Mouse (Mus musculus): ENCODE results near the gene Aknad1. TPM values are rescaled to one million over a fixed set of nuclear protein-coding genes. Genes with fewer than 3 reads are reported as not detected.

The Aknad1 gene
- polyA plus RNA-seq, 1 experiment = not detected

DNA sequence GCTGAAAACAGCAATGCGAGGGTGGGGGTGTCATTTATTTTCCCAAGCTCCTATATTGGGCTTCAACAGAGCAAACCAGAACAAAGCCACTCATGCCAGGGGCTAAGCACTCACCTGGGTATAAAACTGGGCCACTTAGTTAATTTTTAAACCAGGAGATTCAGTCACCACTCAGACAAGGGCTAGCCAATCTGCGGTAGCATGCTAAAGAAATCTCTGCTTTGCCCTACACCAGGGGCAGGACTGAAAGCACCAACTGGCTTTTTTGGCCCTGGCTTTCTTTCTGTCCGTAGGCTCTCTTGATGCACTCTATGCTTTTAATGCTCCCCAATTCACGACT is 49.0 kb downstream of the Aknad1 start:
- WGBS = 94% methylated on average over 4 of the region's 4 CpGs
- TF ChIP-seq CTCF (IDR thresholded peaks at IDR 0.05; ENCODE audit: insufficient read depth, low read depth, low read length) (no peak), POLR2A (IDR thresholded peaks at IDR 0.05; ENCODE audit: insufficient read depth, low read depth, low read length) (no peak)
- H3K4me3 ChIP-seq (ENCODE audit: insufficient read depth, low read depth, low read length) = no peak overlapping the region
- no peak overlapping the region for H3K27ac ChIP-seq (ENCODE audit: insufficient read depth, low read depth, low read length)
- H3K4me1 ChIP-seq (ENCODE audit: control insufficient read depth, insufficient read depth, low read length) = no peaks in the 10 kb centered on the region

DNA sequence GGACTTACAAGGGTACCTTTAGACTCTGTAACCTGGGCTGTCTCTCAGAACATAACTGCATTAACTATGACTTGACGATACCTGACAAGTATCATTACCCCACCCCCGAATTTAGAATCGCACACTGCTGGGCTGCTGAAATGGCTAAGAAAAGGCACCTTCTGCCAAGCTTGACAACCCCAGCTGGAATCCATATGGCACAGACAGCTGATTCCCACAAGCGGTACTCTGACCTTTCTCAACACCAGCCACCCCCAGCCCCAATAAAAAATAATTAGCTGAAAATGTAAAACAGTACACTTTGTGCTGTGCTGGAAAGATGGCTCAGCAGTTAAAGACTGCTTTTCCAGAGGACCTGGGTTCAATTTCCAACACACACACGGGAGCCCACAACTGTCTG is 49.8 kb downstream of the Aknad1 start:
- no peak for TF ChIP-seq POLR2A (IDR thresholded peaks at IDR 0.05; ENCODE audit: insufficient read depth, low read depth, low read length)
- no peak for TF ChIP-seq CTCF (IDR thresholded peaks at IDR 0.05; ENCODE audit: insufficient read depth, low read depth, low read length)
- no peaks in the 10 kb centered on the region for H3K4me1 ChIP-seq (ENCODE audit: control insufficient read depth, insufficient read depth, low read length)
- WGBS = 83% methylated on average over 5 of the region's 5 CpGs

DNA sequence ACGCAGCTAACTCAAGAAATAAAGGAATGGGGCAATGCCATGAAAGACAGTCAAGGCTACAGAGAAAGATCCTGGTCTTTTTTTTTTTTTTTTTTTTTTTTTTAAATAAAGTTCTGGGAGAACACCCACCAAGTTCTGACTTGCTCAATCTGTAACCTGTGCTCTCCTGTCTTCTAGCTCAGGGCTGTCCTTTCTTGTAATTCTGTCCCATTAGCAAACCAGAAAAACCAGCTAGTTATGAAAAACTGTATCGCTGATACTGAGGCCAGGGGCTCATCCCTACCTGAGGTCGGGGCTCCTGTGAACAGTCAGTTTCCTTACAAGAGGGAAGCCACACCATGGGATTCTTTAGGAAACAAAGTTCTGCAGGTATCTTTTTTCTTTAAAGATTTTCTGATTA is 51.0 kb downstream of the Aknad1 start:
- WGBS = 85% methylated on average over 3 of the region's 3 CpGs
- Histone ChIP-seq H3K4me1 (ENCODE audit: control insufficient read depth, insufficient read depth, low read length) (no peaks in the 10 kb centered on the region), H3K27ac (ENCODE audit: insufficient read depth, low read depth, low read length) (no peak overlapping the region), H3K4me3 (ENCODE audit: insufficient read depth, low read depth, low read length) (no peak overlapping the region)
- TF ChIP-seq CTCF (IDR thresholded peaks at IDR 0.05; ENCODE audit: insufficient read depth, low read depth, low read length) = no peak
- TF ChIP-seq POLR2A (IDR thresholded peaks at IDR 0.05; ENCODE audit: insufficient read depth, low read depth, low read length) = no peak

More for the DNA sequence above, 49.8 kb downstream of the Aknad1 start:
- no peak overlapping the region for H3K4me3 ChIP-seq (ENCODE audit: insufficient read depth, low read depth, low read length)
- no peak overlapping the region for H3K27ac ChIP-seq (ENCODE audit: insufficient read depth, low read depth, low read length)

DNA sequence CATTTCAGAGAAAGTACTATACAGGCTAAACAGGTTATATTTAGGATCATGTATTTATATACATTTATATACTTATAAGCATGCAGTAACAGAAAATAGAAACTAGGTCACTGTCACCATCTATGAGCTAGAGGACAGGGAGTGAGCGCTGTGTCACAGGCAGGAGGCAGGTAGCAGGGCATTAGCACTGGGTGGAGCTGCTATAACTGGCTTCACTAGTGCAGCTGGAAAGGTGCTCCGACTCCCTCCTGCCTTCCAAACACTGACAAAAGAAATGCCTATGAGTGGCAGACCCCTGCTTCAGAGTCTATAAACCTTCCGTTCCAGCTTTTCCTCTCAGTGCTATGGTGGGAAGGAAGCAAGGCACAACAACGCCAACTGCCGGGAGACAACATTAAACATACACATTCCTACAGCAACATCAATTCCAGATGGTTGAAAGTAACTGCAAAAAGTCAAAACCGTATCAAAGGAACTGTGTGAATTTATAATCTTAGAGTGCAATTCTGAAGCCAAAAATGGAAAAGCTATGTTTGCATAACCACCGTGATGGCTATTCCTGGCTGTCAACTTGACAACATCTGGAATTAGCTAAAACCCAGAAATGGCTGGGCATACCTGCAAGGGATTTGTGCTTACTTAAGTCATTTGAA is 51.7 kb downstream of the Aknad1 start:
- 85% methylated on average over 7 of the region's 7 CpGs for WGBS
- TF ChIP-seq CTCF (IDR thresholded peaks at IDR 0.05; ENCODE audit: insufficient read depth, low read depth, low read length) = no peak
- no peak for TF ChIP-seq POLR2A (IDR thresholded peaks at IDR 0.05; ENCODE audit: insufficient read depth, low read depth, low read length)
- no peak overlapping the region for H3K4me3 ChIP-seq (ENCODE audit: insufficient read depth, low read depth, low read length)

DNA sequence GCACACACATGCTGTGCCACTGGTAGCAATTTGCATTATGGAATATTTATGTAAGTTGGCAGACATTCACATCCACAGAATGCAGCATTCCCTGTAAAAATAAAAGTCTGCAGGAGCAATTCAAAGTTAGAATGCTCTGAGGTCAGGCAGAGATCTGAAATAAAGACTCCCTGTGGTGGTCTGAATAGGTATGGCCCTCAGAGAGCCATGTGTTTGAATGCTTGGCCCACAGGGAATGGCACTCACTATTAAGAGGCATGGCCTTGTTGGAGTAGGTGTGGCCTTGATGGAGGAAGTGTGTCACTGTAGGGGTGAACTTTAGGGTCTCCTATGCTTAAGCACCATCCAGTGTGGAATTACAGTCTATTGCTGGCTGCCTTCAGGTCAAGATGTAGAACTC is 53.0 kb downstream of the Aknad1 start:
- Histone ChIP-seq H3K4me1 (ENCODE audit: control insufficient read depth, insufficient read depth, low read length) (no peaks in the 10 kb centered on the region), H3K4me3 (ENCODE audit: insufficient read depth, low read depth, low read length) (no peak overlapping the region), H3K27ac (ENCODE audit: insufficient read depth, low read depth, low read length) (no peak overlapping the region)
- TF ChIP-seq CTCF (IDR thresholded peaks at IDR 0.05; ENCODE audit: insufficient read depth, low read depth, low read length) (no peak), POLR2A (IDR thresholded peaks at IDR 0.05; ENCODE audit: insufficient read depth, low read depth, low read length) (no peak)

More for the DNA sequence above, 51.7 kb downstream of the Aknad1 start:
- Histone ChIP-seq H3K27ac (ENCODE audit: insufficient read depth, low read depth, low read length) (no peak overlapping the region), H3K4me1 (ENCODE audit: control insufficient read depth, insufficient read depth, low read length) (no peaks in the 10 kb centered on the region)

DNA sequence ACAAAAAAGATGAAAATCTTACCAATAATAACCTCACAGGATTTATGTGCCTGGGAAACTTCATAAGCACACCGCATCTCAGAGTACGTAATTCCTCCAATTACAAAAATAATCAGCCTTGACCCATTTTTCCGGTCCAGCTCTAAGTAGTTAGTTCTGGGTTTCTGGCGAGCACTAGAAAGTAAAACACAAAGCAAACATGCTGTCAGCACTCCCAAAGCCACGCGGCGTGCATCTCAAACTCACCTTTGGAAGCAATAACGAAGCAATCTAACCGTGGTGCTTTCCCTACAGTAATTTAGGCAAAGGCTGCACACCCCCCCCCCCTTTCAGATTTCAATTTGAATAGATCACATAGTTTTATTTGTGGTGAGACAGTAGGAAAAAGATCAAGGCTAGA is 55.3 kb downstream of the Aknad1 start:
- 60% methylated on average over 9 of the region's 9 CpGs for WGBS
- Histone ChIP-seq H3K4me3 (ENCODE audit: insufficient read depth, low read depth, low read length) (no peak overlapping the region), H3K27ac (ENCODE audit: insufficient read depth, low read depth, low read length) (no peak overlapping the region), H3K4me1 (ENCODE audit: control insufficient read depth, insufficient read depth, low read length) (no peaks in the 10 kb centered on the region)
- TF ChIP-seq POLR2A (IDR thresholded peaks at IDR 0.05; ENCODE audit: insufficient read depth, low read depth, low read length) = no peak

DNA sequence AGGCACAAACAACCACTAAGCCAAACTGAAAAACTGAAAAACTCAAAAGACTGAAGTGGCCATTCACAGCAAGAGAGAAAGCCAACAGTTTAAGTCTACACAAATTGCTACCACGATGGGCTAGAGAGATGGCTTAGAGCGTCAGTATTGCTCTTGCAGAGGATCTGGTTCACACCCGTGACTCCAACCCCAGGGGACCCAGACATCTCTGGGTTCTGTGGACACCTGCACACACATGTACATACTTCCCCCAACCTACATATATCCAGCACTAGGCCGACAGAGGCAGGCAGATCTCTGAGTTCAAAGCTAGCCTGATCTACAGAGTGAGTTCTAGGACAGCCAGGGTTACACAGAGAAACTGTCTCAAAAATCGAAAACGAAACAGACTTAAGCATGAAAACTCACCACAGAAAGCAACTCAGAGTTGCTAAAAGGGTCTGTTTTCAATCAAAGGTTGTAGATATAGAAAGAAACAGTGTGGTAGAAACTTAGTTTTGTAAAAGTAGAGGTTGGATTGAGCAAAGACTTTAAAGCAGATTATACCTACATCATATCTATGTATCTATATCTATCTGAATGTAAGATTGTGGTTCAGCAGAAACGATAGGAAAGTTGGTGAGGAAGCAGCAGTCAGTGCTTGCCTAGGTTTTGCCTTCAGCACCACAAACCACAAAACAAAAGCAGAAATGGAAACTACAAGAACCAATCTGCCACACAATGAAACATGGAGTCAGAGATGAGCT is 56.3 kb downstream of the Aknad1 start:
- Histone ChIP-seq H3K4me3 (ENCODE audit: insufficient read depth, low read depth, low read length) (no peak overlapping the region), H3K27ac (ENCODE audit: insufficient read depth, low read depth, low read length) (no peak overlapping the region), H3K4me1 (ENCODE audit: control insufficient read depth, insufficient read depth, low read length) (no peaks in the 10 kb centered on the region)
- no peak for TF ChIP-seq POLR2A (IDR thresholded peaks at IDR 0.05; ENCODE audit: insufficient read depth, low read depth, low read length)
- no peak for TF ChIP-seq CTCF (IDR thresholded peaks at IDR 0.05; ENCODE audit: insufficient read depth, low read depth, low read length)
- 92% methylated on average over 7 of the region's 7 CpGs for WGBS

DNA sequence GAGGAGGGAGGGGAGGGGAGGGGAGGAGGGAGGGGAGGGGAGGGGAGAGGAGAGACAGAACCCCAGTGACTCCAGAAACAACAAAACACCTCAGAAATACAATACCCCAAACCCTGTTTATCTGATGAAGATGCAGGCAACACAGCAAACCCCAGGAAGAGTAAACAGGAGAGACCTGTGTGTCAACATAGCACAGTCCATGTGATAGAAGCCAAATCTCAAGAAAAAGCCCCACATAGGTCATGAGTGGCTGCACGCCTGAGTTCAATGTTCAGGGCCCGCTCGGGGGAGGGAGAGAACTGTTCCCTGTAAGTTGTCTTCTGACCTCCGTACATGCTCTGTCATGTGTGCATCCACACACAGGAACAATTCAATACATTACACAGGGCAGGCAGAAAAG is 56.9 kb downstream of the Aknad1 start:
- no peak for TF ChIP-seq CTCF (IDR thresholded peaks at IDR 0.05; ENCODE audit: insufficient read depth, low read depth, low read length)
- TF ChIP-seq POLR2A (IDR thresholded peaks at IDR 0.05; ENCODE audit: insufficient read depth, low read depth, low read length) = no peak
- 94% methylated on average over 4 of the region's 4 CpGs for WGBS
- no peak overlapping the region for H3K27ac ChIP-seq (ENCODE audit: insufficient read depth, low read depth, low read length)

DNA sequence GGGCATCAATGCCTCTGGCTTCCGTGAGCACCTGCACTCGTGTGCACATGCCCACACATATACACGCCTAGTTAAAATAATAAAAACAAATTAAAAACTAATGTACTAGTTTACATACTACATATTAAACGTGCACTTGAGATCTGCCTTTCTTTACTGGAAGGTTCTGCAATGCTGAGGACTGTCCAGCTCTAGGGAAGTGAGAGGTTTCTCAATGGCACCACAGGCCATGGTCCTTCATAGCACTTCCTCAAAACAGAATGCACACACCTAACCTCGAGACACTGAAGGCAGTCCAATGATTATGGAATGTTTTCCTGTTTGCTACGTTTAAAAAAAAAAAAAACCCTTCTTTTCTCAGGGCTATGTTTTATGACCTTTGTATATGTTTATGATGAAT is 58.3 kb downstream of the Aknad1 start:
- no peak overlapping the region for H3K4me3 ChIP-seq (ENCODE audit: insufficient read depth, low read depth, low read length)
- no peaks in the 10 kb centered on the region for H3K4me1 ChIP-seq (ENCODE audit: control insufficient read depth, insufficient read depth, low read length)
- TF ChIP-seq CTCF (IDR thresholded peaks at IDR 0.05; ENCODE audit: insufficient read depth, low read depth, low read length) = no peak
- H3K27ac ChIP-seq (ENCODE audit: insufficient read depth, low read depth, low read length) = no peak overlapping the region
- 87% methylated on average over 6 of the region's 6 CpGs for WGBS

More for the DNA sequence above, 56.9 kb downstream of the Aknad1 start:
- Histone ChIP-seq H3K4me1 (ENCODE audit: control insufficient read depth, insufficient read depth, low read length) (no peaks in the 10 kb centered on the region), H3K4me3 (ENCODE audit: insufficient read depth, low read depth, low read length) (no peak overlapping the region)

Data from olfactory bulb, adult 2 months (tissue).